Mouse (Mus musculus): ENCODE measurements around the gene Stk31. TPM values are rescaled to one million over a fixed set of nuclear protein-coding genes. Genes with fewer than 3 reads are reported as not detected.
"Not testable (repeated sequence)": the region's sequence is repeated elsewhere in the genome, so short reads cannot be mapped to it uniquely, and the experiment has no call there.

Stk31 gene
- under 1 TPM; 0.18 to 0.54 (median 0.27) TPM for total RNA-seq (2022)

- DNase-seq, result no peak
These were observed at the start of gene Stk31 for GRCm38 (mm10) chr6:49395316-49395715. Gene Stk31 (plus strand): TSS chr6:49395604.

GRCm38 (mm10) chr6:49349826-49350225 lies 45.6 kb upstream of the Stk31 start:
- DNase-seq, result no peak

- no peak for DNase-seq
These were observed 40.8 kb upstream of the Stk31 start for GRCm38 (mm10) chr6:49354613-49355012.

GRCm38 (mm10) chr6:49355171-49355570 lies 40.2 kb upstream of the Stk31 start:
- DNase-seq, result no peak

- DNase-seq, result no peak
These were observed 35.0 kb upstream of the Stk31 start for GRCm38 (mm10) chr6:49360420-49360819.

GRCm38 (mm10) chr6:49367159-49368054 lies 28.0 kb upstream of the Stk31 start, which contains the start of gene Fam221a:
Gene Fam221a (plus strand): TSS chr6:49367739.
- peak; percentile 87 for DNase-seq

GRCm38 (mm10) chr6:49368212-49368611 lies 27.2 kb upstream of the Stk31 start:
- DNase-seq, result no peak

- no peak for DNase-seq
These were observed 22.7 kb upstream of the Stk31 start for GRCm38 (mm10) chr6:49372705-49373104.

GRCm38 (mm10) chr6:49373943-49374342 lies 21.5 kb upstream of the Stk31 start:
- no peak for DNase-seq

- DNase-seq, result no peak
These were observed 17.1 kb upstream of the Stk31 start for GRCm38 (mm10) chr6:49378328-49378727.

- DNase-seq, result no peak
These were observed 1.1 kb upstream of the Stk31 start for GRCm38 (mm10) chr6:49394276-49394675.

GRCm38 (mm10) chr6:49397466-49397865 lies 2.1 kb downstream of the Stk31 start:
- no peak for DNase-seq

GRCm38 (mm10) chr6:49398365-49398764 lies 3.0 kb downstream of the Stk31 start:
- DNase-seq, result no peak

GRCm38 (mm10) chr6:49410830-49411229 lies 15.4 kb downstream of the Stk31 start:
- no peak for DNase-seq

- DNase-seq, result not testable (repeated sequence)
These were observed 17.6 kb downstream of the Stk31 start for GRCm38 (mm10) chr6:49412967-49413366.

- no peak for DNase-seq
These were observed 20.6 kb downstream of the Stk31 start for GRCm38 (mm10) chr6:49415971-49416370.

GRCm38 (mm10) chr6:49437306-49437705 lies 41.9 kb downstream of the Stk31 start:
- no peak for DNase-seq

- no peak for DNase-seq
These were observed 62.7 kb downstream of the Stk31 start for GRCm38 (mm10) chr6:49458112-49458511.

GRCm38 (mm10) chr6:49483205-49483604 lies 87.8 kb downstream of the Stk31 start:
- DNase-seq, result no peak

- no peak for DNase-seq
These were observed 96.1 kb downstream of the Stk31 start for GRCm38 (mm10) chr6:49491526-49491925.

- peak; percentile 9 for DNase-seq
These were observed 123.6 kb downstream of the Stk31 start for GRCm38 (mm10) chr6:49519053-49519452.

Measured in adrenal gland, adult 8-10 months (tissue).